Mouse (Mus musculus) heart, embryonic 13.5 days (tissue): ENCODE results near the gene Batf. TPM values are rescaled to one million over a fixed set of nuclear protein-coding genes. Genes with fewer than 3 reads are reported as not detected.

Experiments
- ATAC-seq: fragments of 200-750 bp; cut with Nextera tagmentation; 2 replicates; pipeline ENCODE4 v1.8.0; 2017; ENCODE audit warnings: moderate TSS enrichment; ENCODE audit not compliant: insufficient number of reproducible peaks, low FRiP score, low TSS enrichment; ENCODE audit errors: extremely low read depth
- H3K27ac ChIP-seq: fragments of 300-500 bp; sonication (generic); replicated peaks from 2 replicates; pipeline ENCODE4 v1.5.1; 2015; ENCODE audit warnings: moderate library complexity, mild to moderate bottlenecking, inconsistent platforms
- H3K27me3 ChIP-seq: fragments of 300-500 bp; sonication (generic); replicated peaks from 2 replicates; pipeline ENCODE4 v1.6.1; 2015; ENCODE audit warnings: mild to moderate bottlenecking, inconsistent platforms
- H3K36me3 ChIP-seq: fragments of 300-500 bp; sonication (generic); 2 replicates; pipeline ENCODE4 v1.6.1; 2015; ENCODE audit warnings: mild to moderate bottlenecking, inconsistent platforms
- H3K4me1 ChIP-seq: fragments of 300-500 bp; sonication (generic); 2 replicates; pipeline ENCODE4 v1.6.1; 2015; ENCODE audit warnings: inconsistent platforms
- H3K4me2 ChIP-seq: fragments of 300-500 bp; sonication (generic); 2 replicates; pipeline ENCODE4 v1.6.1; 2015; ENCODE audit warnings: inconsistent platforms, mild to moderate bottlenecking, moderate library complexity
- H3K4me3 ChIP-seq: fragments of 300-500 bp; sonication (generic); 2 replicates; pipeline ENCODE4 v1.5.1; 2015; ENCODE audit warnings: moderate library complexity, mild to moderate bottlenecking, inconsistent platforms
- H3K9ac ChIP-seq: fragments of 300-500 bp; sonication (generic); 2 replicates; pipeline ENCODE4 v1.6.1; 2015; ENCODE audit warnings: inconsistent platforms, mild to moderate bottlenecking, moderate library complexity
- H3K9me3 ChIP-seq: fragments of 300-500 bp; sonication (generic); 2 replicates; pipeline ENCODE4 v1.6.1; 2016; ENCODE audit warnings: inconsistent platforms
- WGBS: fragments of 180-500 bp; shearing (Covaris S2); methylation state at CpG from one replicate; pipeline ENCODE4 v1.1.7; 2015; ENCODE audit warnings: mixed read lengths; 5-methylcytosine and 5-hydroxymethylcytosine counted together
- polyA plus RNA-seq: library from polyadenylated mRNA; unstranded; fragments of >200 nt; fragmentation: Nextera tagmentation; extraction: Ambion mirVana; gene quantifications from 2 replicates; pipeline ENCODE4 v1.2.1, GENCODE M21; 2015

Batf gene
- 5.3 and 6.7 TPM in 2 replicates for polyA plus RNA-seq

GRCm38 (mm10) chr12:85686466-85687216 lies at the start of gene Batf:
Gene Batf, plus strand, starts transcription at chr12:85686669.
- Histone ChIP-seq H3K9me3 (no peaks in the 10 kb centered on the region; the same call in 1 of the 2 replicates), H3K27ac (0 out of 2 replicates have a peak within 1 kb of the TSS, but pooled peaks have one; percentile 9), H3K36me3 (no peaks in the 10 kb centered on the region), H3K4me2 (peak within 1 kb of the TSS; percentile 68), H3K27me3 (no peaks in the 10 kb centered on the region; the same call in 1 of the 2 replicates), H3K4me3 (peak within 1 kb of the TSS; percentile 44), H3K9ac (peak within 1 kb of the TSS; percentile 66), H3K4me1 (peaks cover 43% of the 10 kb centered on the region)
- ATAC-seq = 0 out of 2 replicates have a peak, but pooled peaks have one; percentile 48
- 23% methylated on average over 22 of the region's 22 CpGs for WGBS

- Histone ChIP-seq H3K4me2 (no peak overlapping the region), H3K4me1 (peaks cover 33% of the 10 kb centered on the region), H3K36me3 (peaks cover 52% of the 10 kb centered on the region), H3K9ac (no peak overlapping the region), H3K9me3 (no peaks in the 10 kb centered on the region), H3K4me3 (no peak overlapping the region), H3K27me3 (no peaks in the 10 kb centered on the region), H3K27ac (no peak overlapping the region)
- no peak for ATAC-seq
- WGBS = 67% methylated on average over 9 of the region's 9 CpGs
Measured at GRCm38 (mm10) chr12:85637932-85638331, 48.5 kb upstream of the Batf start.

GRCm38 (mm10) chr12:85638541-85639325 lies 47.7 kb upstream of the Batf start:
- 68% methylated on average over 20 of the region's 20 CpGs for WGBS
- Histone ChIP-seq H3K27me3 (no peaks in the 10 kb centered on the region), H3K9ac (no peak overlapping the region), H3K4me1 (peaks cover 33% of the 10 kb centered on the region), H3K36me3 (peaks cover 44% of the 10 kb centered on the region), H3K27ac (no peak overlapping the region), H3K9me3 (no peaks in the 10 kb centered on the region), H3K4me2 (no peak overlapping the region), H3K4me3 (no peak overlapping the region)
- ATAC-seq = no peak

- peaks cover 39% of the 10 kb centered on the region for H3K4me1 ChIP-seq
- 74% methylated on average over 12 of the region's 12 CpGs for WGBS
- no peak for ATAC-seq
- peaks cover 40% of the 10 kb centered on the region for H3K36me3 ChIP-seq
- H3K9ac ChIP-seq = no peak overlapping the region
- no peaks in the 10 kb centered on the region for H3K9me3 ChIP-seq
- H3K4me2 ChIP-seq = no peak overlapping the region
- no peak overlapping the region for H3K27ac ChIP-seq
- no peaks in the 10 kb centered on the region for H3K27me3 ChIP-seq
- no peak overlapping the region for H3K4me3 ChIP-seq
Measured at GRCm38 (mm10) chr12:85639326-85640008, 47.0 kb upstream of the Batf start.

GRCm38 (mm10) chr12:85640852-85641563 lies 45.5 kb upstream of the Batf start:
- Histone ChIP-seq H3K9ac (no peak overlapping the region), H3K4me2 (no peak overlapping the region), H3K4me3 (no peak overlapping the region), H3K27me3 (no peaks in the 10 kb centered on the region), H3K27ac (peak overlapping the region; percentile 41), H3K4me1 (peaks cover 46% of the 10 kb centered on the region), H3K36me3 (peaks cover 29% of the 10 kb centered on the region), H3K9me3 (no peaks in the 10 kb centered on the region)
- WGBS = 45% methylated on average over 10 of the region's 10 CpGs
- ATAC-seq = peak; percentile 42; the same call in 1 of the 2 replicates

- 33% methylated on average over 4 of the region's 4 CpGs for WGBS
- no peaks in the 10 kb centered on the region for H3K27me3 ChIP-seq
- ATAC-seq = no peak
- H3K36me3 ChIP-seq = peaks cover 27% of the 10 kb centered on the region
- no peak overlapping the region for H3K4me3 ChIP-seq
- H3K4me2 ChIP-seq = no peak overlapping the region
- H3K9ac ChIP-seq = 0 out of 2 replicates have a peak overlapping the region, but pooled peaks have one; percentile 6
- H3K27ac ChIP-seq = peak overlapping the region; percentile 41
- H3K9me3 ChIP-seq = no peaks in the 10 kb centered on the region
- peaks cover 46% of the 10 kb centered on the region for H3K4me1 ChIP-seq
Measured at GRCm38 (mm10) chr12:85641564-85641931, 44.9 kb upstream of the Batf start.

- Histone ChIP-seq H3K9ac (no peak overlapping the region), H3K9me3 (no peaks in the 10 kb centered on the region), H3K27me3 (no peaks in the 10 kb centered on the region), H3K4me3 (no peak overlapping the region), H3K4me1 (peaks cover 46% of the 10 kb centered on the region), H3K27ac (no peak overlapping the region), H3K36me3 (peaks cover 22% of the 10 kb centered on the region), H3K4me2 (no peak overlapping the region)
- 73% methylated on average over 5 of the region's 5 CpGs for WGBS
- no peak for ATAC-seq
Measured at GRCm38 (mm10) chr12:85643735-85644134, 42.7 kb upstream of the Batf start.

GRCm38 (mm10) chr12:85645664-85646063 lies 40.8 kb upstream of the Batf start:
- Histone ChIP-seq H3K4me2 (no peak overlapping the region), H3K36me3 (0 out of 2 replicates have a peak, but pooled peaks cover 5% of the 10 kb centered on the region), H3K9me3 (no peaks in the 10 kb centered on the region), H3K27me3 (no peaks in the 10 kb centered on the region), H3K4me3 (no peak overlapping the region), H3K4me1 (peaks cover 36% of the 10 kb centered on the region), H3K9ac (no peak overlapping the region), H3K27ac (no peak overlapping the region)
- ATAC-seq = no peak
- WGBS = 86% methylated on average over 4 of the region's 4 CpGs

- no peak for ATAC-seq
Measured at GRCm38 (mm10) chr12:85647346-85647745, 39.1 kb upstream of the Batf start.

GRCm38 (mm10) chr12:85647955-85648354 lies 38.5 kb upstream of the Batf start:
- no peak overlapping the region for H3K4me3 ChIP-seq
- 84% methylated on average over 1 of the region's 1 CpGs for WGBS
- H3K36me3 ChIP-seq = 0 out of 2 replicates have a peak, but pooled peaks cover 5% of the 10 kb centered on the region

More at GRCm38 (mm10) chr12:85647346-85647745, 39.1 kb upstream of the Batf start:
- H3K4me2 ChIP-seq = no peak overlapping the region
- H3K4me1 ChIP-seq = peaks cover 19% of the 10 kb centered on the region
- no peak overlapping the region for H3K9ac ChIP-seq
- 29% methylated on average over 10 of the region's 10 CpGs for WGBS
- no peaks in the 10 kb centered on the region for H3K27me3 ChIP-seq
- no peak overlapping the region for H3K27ac ChIP-seq
- H3K9me3 ChIP-seq = no peaks in the 10 kb centered on the region
- 0 out of 2 replicates have a peak, but pooled peaks cover 5% of the 10 kb centered on the region for H3K36me3 ChIP-seq
- H3K4me3 ChIP-seq = no peak overlapping the region

More at GRCm38 (mm10) chr12:85647955-85648354, 38.5 kb upstream of the Batf start:
- peaks cover 14% of the 10 kb centered on the region for H3K4me1 ChIP-seq
- ATAC-seq = no peak
- no peak overlapping the region for H3K27ac ChIP-seq
- no peaks in the 10 kb centered on the region for H3K9me3 ChIP-seq
- no peak overlapping the region for H3K4me2 ChIP-seq
- no peak overlapping the region for H3K9ac ChIP-seq
- H3K27me3 ChIP-seq = no peaks in the 10 kb centered on the region
